Mouse (Mus musculus) G1E (cell line): ENCODE data around the gene Pf4.

Experiments used
- CTCF ChIP-seq: IDR thresholded peaks from 2 replicates; pipeline ENCODE4 v1.5.1; 2012; ENCODE audit warnings: low read depth, low read length, inconsistent platforms, mixed read lengths
- GATA1 ChIP-seq: IDR thresholded peaks from 2 replicates; pipeline ENCODE4 v1.6.1; 2012; ENCODE audit warnings: borderline replicate concordance, low read length, inconsistent platforms, mixed read lengths
- POLR2AphosphoS5 ChIP-seq: IDR thresholded peaks from 2 replicates; pipeline ENCODE4 v1.6.1; 2012; ENCODE audit warnings: low read depth, low read length, inconsistent platforms; ENCODE audit not compliant: insufficient replicate concordance
- TAL1 ChIP-seq: conservative IDR thresholded peaks from 2 replicates; pipeline ENCODE4 v1.6.1; 2012; ENCODE audit warnings: low read depth, low read length, inconsistent platforms, mixed read lengths

- TF ChIP-seq CTCF = no peak
- TF ChIP-seq GATA1 = no peak
- no peak for TF ChIP-seq POLR2AphosphoS5
- TF ChIP-seq TAL1 = no peak
These were observed 40.8 kb upstream of the Pf4 start for GRCm38 (mm10) chr5:90731480-90731879.
